Comparison of ENCODE assay signal across 10 mouse cellular contexts in the genomic region with DNA sequence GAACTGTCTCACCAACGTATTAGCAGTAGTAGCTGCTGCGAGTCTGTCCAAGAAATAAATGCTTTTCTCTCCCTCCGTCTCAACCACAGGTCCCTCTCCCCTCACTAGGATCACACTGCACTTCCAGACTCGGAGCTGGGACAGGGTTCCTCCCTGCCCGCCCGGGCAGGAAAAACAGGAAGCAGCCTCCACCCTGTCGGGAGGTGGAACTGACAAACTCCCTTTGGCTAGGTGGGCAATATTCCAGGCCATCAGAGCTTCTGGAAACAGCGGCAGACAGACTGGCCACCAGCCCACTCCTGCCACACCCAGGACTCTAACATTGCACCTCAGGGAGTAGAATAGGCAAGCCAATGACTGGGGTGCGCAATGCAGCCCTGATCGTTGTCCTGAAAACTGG. TPM values are rescaled to one million over a fixed set of nuclear protein-coding genes. Genes with fewer than 3 reads are reported as not detected.
DNase-seq lines count a peak whose midpoint lies in the region; ATAC-seq and TF ChIP-seq lines count a peak whose summit lies in the region.
"Had no signal": no experiment of that assay in that cellular context is flagged by ENCODE, and none has a peak within 500 bp of the region (broad histone marks: within the 10 kb centered on the region; RNA-seq: fewer than 3 reads in every experiment).

No protein-coding gene starts in this region.

- no peaks in the 10 kb centered on the region for H3K9me3 ChIP-seq in hindbrain, embryonic 13.5 days
- H3K9me3 ChIP-seq: intestine, embryonic 15.5 days had no signal

- no peak for TF ChIP-seq POLR2A in cortical plate, adult 2 months (IDR thresholded peaks at IDR 0.05; ENCODE audit: extremely low read depth, insufficient read depth, low read length)

- peak; percentile 33 to 39 for DNase-seq in cerebellum, postnatal 14 days
- no peak for DNase-seq in cerebellum, adult 9-11 months
- DNase-seq in heart, postnatal 36 days: peak; percentile 76 to 80
- peak; percentile 92 for DNase-seq in lung, postnatal 36 days
- DNase-seq in layer of hippocampus, postnatal 14 days (ENCODE audit: low spot score in 2 of 2): no peak
- DNase-seq in cerebellum, adult 18-20 months: no peak

- no peak for TF ChIP-seq CTCF in cortical plate, adult 2 months (IDR thresholded peaks at IDR 0.05; ENCODE audit: extremely low read depth, insufficient read depth, low read length)

- no peak overlapping the region for H3K9ac ChIP-seq in hindbrain, embryonic 13.5 days
- H3K9ac ChIP-seq: intestine, embryonic 15.5 days had no signal

- peak overlapping the region; percentile 69 for H3K27ac ChIP-seq in cortical plate, adult 2 months (ENCODE audit: insufficient read depth, low read length)
- H3K27ac ChIP-seq in hindbrain, embryonic 13.5 days: no peak overlapping the region
- H3K27ac ChIP-seq: intestine, embryonic 15.5 days had no signal

- no peak for ATAC-seq in hindbrain, embryonic 13.5 days (ENCODE audit: low FRiP score)
- ATAC-seq: intestine, embryonic 15.5 days had no signal

- no peaks in the 10 kb centered on the region for H3K4me1 ChIP-seq in cortical plate, adult 2 months (ENCODE audit: control insufficient read depth, insufficient read depth, low read length)
- H3K4me1 ChIP-seq in hindbrain, embryonic 13.5 days (replicated peaks): 0 out of 2 replicates have a peak, but pooled peaks cover 4% of the 10 kb centered on the region

- 82% methylated on average over 10 of the region's 10 CpGs for WGBS in hindbrain, embryonic 13.5 days

- H3K4me3 ChIP-seq in cortical plate, adult 2 months (ENCODE audit: insufficient read depth, low read length): no peak overlapping the region
- H3K4me3 ChIP-seq in hindbrain, embryonic 13.5 days: no peak overlapping the region
- H3K4me3 ChIP-seq: intestine, embryonic 15.5 days had no signal

- no peak overlapping the region for H3K4me2 ChIP-seq in hindbrain, embryonic 13.5 days
- H3K4me2 ChIP-seq: intestine, embryonic 15.5 days had no signal

- intact Hi-C loops in heart, postnatal 36 days (cut with DNase I): loop anchor here (2.0 kb wide), 1 partner anchor 45 kb away; no protein-coding TSS in a partner anchor

- no peaks in the 10 kb centered on the region for H3K27me3 ChIP-seq in hindbrain, embryonic 13.5 days
- H3K27me3 ChIP-seq: intestine, embryonic 15.5 days had no signal

- no peaks in the 10 kb centered on the region for H3K36me3 ChIP-seq in hindbrain, embryonic 13.5 days
- H3K36me3 ChIP-seq: intestine, embryonic 15.5 days had no signal

RNA-seq across cellular contexts. Expression of a gene that starts 11.5 kb away (rescaled TPM):
- polyA plus RNA-seq in cortical plate, adult 2 months (2012; rRNA removed): 29.1 and 30.0 TPM in 2 replicates
- 10 to 100 TPM; 32.6 to 38.6 TPM for total RNA-seq in heart, postnatal 36 days (2021)
- polyA plus RNA-seq in hindbrain, embryonic 13.5 days (2015; fragmentation: Nextera tagmentation; extraction: Ambion mirVana): 38.4 and 38.5 TPM in 2 replicates
- 10 to 100 TPM; 56.1 to 62.6 TPM for total RNA-seq in layer of hippocampus, postnatal 14 days (2021)

RNA-seq across cellular contexts. Expression of a gene that starts 29.9 kb away (rescaled TPM):
- polyA plus RNA-seq in cortical plate, adult 2 months (2012; rRNA removed): not detected in 2 replicates
- total RNA-seq in heart, postnatal 36 days (2021): not detected
- polyA plus RNA-seq in hindbrain, embryonic 13.5 days (2015; fragmentation: Nextera tagmentation; extraction: Ambion mirVana): not detected in 2 replicates
- not detected for total RNA-seq in layer of hippocampus, postnatal 14 days (2021)
- polyA plus RNA-seq: C2C12; intestine, embryonic 15.5 days had no signal

RNA-seq across cellular contexts. Expression of a gene that starts 39.4 kb away (rescaled TPM):
- polyA plus RNA-seq in cortical plate, adult 2 months (2012; rRNA removed): 0.54 and 1.1 TPM in 2 replicates
- 1 to 10 TPM; 1.4 to 2.7 TPM for total RNA-seq in heart, postnatal 36 days (2021)
- 3.7 and 4.4 TPM in 2 replicates for polyA plus RNA-seq in hindbrain, embryonic 13.5 days (2015; fragmentation: Nextera tagmentation; extraction: Ambion mirVana)
- under 1 TPM in 1 of 2 experiments, not detected in 1; 0.44 TPM for total RNA-seq in layer of hippocampus, postnatal 14 days (2021)
- polyA plus RNA-seq: C2C12 had no signal

Comparison
In these comparisons a context has a peak if more than half of its experiments do, and no peak if none do; other contexts are left out.
1. DNase-seq: peak in cerebellum, postnatal 14 days (2 of 2), heart, postnatal 36 days (2 of 2) and lung, postnatal 36 days (single experiment); none in cerebellum, adult 9-11 months (single experiment), layer of hippocampus, postnatal 14 days (0 of 2) and cerebellum, adult 18-20 months (0 of 2).